In genomic region chr14:54605752-54606321, GRCm38 (mm10) we compare ENCODE assay signal across 8 mouse cellular contexts. TPM values are rescaled to one million over a fixed set of nuclear protein-coding genes. Genes with fewer than 3 reads are reported as not detected.
DNase-seq lines count a peak whose midpoint lies in the region; ATAC-seq and TF ChIP-seq lines count a peak whose summit lies in the region.

Gene 4931414P19Rik, minus strand, starts transcription at chr14:54605993.

- WGBS in hindbrain, embryonic 10.5 days = under 1% methylated on average over 39 of the region's 39 CpGs

- H3K9me3 ChIP-seq in G1E (replicated peaks) = no peaks in the 10 kb centered on the region
- no peaks in the 10 kb centered on the region for H3K9me3 ChIP-seq in hindbrain, embryonic 10.5 days

- H3K4me3 ChIP-seq in G1E (ENCODE audit: low read depth, low read length) = peak within 1 kb of the TSS; percentile 66
- H3K4me3 ChIP-seq in hindbrain, embryonic 10.5 days = peak within 1 kb of the TSS; percentile 60

- peak within 1 kb of the TSS; percentile 94 for H3K27ac ChIP-seq in hindbrain, embryonic 10.5 days

- peaks cover 11% of the 10 kb centered on the region for H3K36me3 ChIP-seq in G1E (replicated peaks)
- H3K36me3 ChIP-seq in hindbrain, embryonic 10.5 days = peaks cover 4% of the 10 kb centered on the region

- ATAC-seq in G1E (ENCODE audit: extremely low read depth, insufficient number of reproducible peaks, low FRiP score, poor library complexity, severe bottlenecking) = no peak

- no peaks in the 10 kb centered on the region for H3K27me3 ChIP-seq in G1E (ENCODE audit: insufficient read depth, low read length)
- H3K27me3 ChIP-seq in hindbrain, embryonic 10.5 days (ENCODE audit: insufficient read depth, poor library complexity, severe bottlenecking) = no peaks in the 10 kb centered on the region

- DNase-seq in G1E (ENCODE audit: low spot score) = peak; percentile 81
- DNase-seq in cerebellum, adult 8-10 months = peak; percentile 76
- peak; percentile 58 for DNase-seq in forelimb bud, embryonic 11.5 days (ENCODE audit: low read depth, low spot score)
- peak; percentile 80 for DNase-seq in hindbrain, embryonic 10.5 days (ENCODE audit: low spot score)
- peak; percentile 73 to 84 for DNase-seq in layer of hippocampus, postnatal 10 days (ENCODE audit: low spot score in 2 of 2)
- DNase-seq in lung, postnatal 25 days (ENCODE audit: low spot score) = peak; percentile 78
- DNase-seq in retina, postnatal 1 day = peak; percentile 87
- DNase-seq in thymus, postnatal 36 days = peak; percentile 82 to 83

- peaks cover 47% of the 10 kb centered on the region for H3K4me1 ChIP-seq in G1E (ENCODE audit: insufficient read depth, low read depth, low read length)
- peaks cover 37% of the 10 kb centered on the region for H3K4me1 ChIP-seq in hindbrain, embryonic 10.5 days (replicated peaks)

- no peak for TF ChIP-seq CTCF in G1E (IDR thresholded peaks at IDR 0.05; ENCODE audit: low read depth, low read length)

RNA-seq across cellular contexts. Expression of gene 4931414P19Rik, which starts in this region (rescaled TPM):
- total RNA-seq in G1E (2014; fragmentation: Nextera tagmentation) (9.0 and 25.1 TPM in 2 replicates), G1E (2017) (2.6 and 4.8 TPM in 2 replicates)
- 21.3 and 25.6 TPM in 2 replicates for polyA plus RNA-seq in G1E (2012)
- 8.3 and 9.5 TPM in 2 replicates for polyA plus RNA-seq in hindbrain, embryonic 10.5 days (2016; fragmentation: Nextera tagmentation; extraction: Ambion mirVana)
- 1 to 10 TPM; 5.1 to 5.5 TPM for total RNA-seq in layer of hippocampus, postnatal 10 days (2021)
